Mouse (Mus musculus): ENCODE data around the gene Tti1.

- TF ChIP-seq CTCF (IDR thresholded peaks at IDR 0.05; ENCODE audit: low read depth) (no peak), EP300 (optimal IDR thresholded peaks at IDR 0.05) (no peak)
Observed at GRCm38 (mm10) chr2:158004620-158005019, 23.6 kb downstream of the Tti1 start.
